Mouse (Mus musculus) lung, adult 2 months (tissue): ENCODE results near the gene Fam98b.

Experiments
- CTCF ChIP-seq: fragments of 200-500 bp; IDR thresholded peaks from 2 replicates; pipeline ENCODE4 v1.5.1; 2011; ENCODE audit warnings: mild to moderate bottlenecking, low read length, control low read depth; ENCODE audit not compliant: insufficient read depth
- POLR2A ChIP-seq: fragments of 200-500 bp; IDR thresholded peaks from 2 replicates; pipeline ENCODE4 v1.6.1; 2011; ENCODE audit warnings: low read depth, mild to moderate bottlenecking, control low read depth, low read length, borderline replicate concordance; ENCODE audit errors: extremely low read depth

DNA sequence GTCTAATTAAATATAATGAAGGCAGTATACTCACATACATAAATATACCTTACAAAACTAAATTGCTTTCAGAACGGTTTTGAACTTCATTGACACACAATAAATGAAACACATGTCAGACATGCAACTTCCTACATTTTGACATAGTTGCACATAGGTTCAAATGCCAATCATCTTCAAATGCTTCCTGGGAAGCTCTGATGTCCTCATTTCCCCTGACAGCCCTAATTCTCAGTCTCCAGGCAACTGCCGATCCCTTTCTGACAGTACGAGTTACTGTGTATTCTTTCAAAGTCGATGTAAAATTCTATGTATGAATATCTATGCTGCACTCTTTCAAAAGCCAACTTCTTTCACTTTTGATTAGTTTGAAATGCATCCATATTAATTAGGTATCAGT, 7.6 kb upstream of the Fam98b start:
- TF ChIP-seq POLR2A: no peak
- TF ChIP-seq CTCF: no peak
